Mouse (Mus musculus): ENCODE measurements around the gene Apoc2. TPM values are rescaled to one million over a fixed set of nuclear protein-coding genes. Genes with fewer than 3 reads are reported as not detected.

The Apoc2 gene
- not detected in 2 replicates for polyA plus RNA-seq (2012; ENCODE audit: low replicate concordance)

GRCm38 (mm10) chr7:19677872-19678271 is at the start of gene Apoc2:
TSS of gene Apoc2 (minus strand) at chr7:19677941.

GRCm38 (mm10) chr7:19715239-19716054 is 37.7 kb upstream of the Apoc2 start, which contains the start of gene Tomm40:
TSS of gene Tomm40 (minus strand) at chr7:19715438.

GRCm38 (mm10) chr7:19698907-19699826 is 21.4 kb upstream of the Apoc2 start, which contains the start of gene Apoe:
TSS of gene Apoe (minus strand) at chr7:19699188.

GRCm38 (mm10) chr7:19691873-19692865 is 14.4 kb upstream of the Apoc2 start, which contains the start of gene Apoc1:
TSS of gene Apoc1 (minus strand) at chr7:19692660.

GRCm38 (mm10) chr7:19681202-19681694 is 3.5 kb upstream of the Apoc2 start, which contains the start of the genes Gm44805 and Apoc4:
TSS of gene Gm44805 (minus strand) at chr7:19681423.
TSS of gene Apoc4 (minus strand) at chr7:19681479.

GRCm38 (mm10) chr7:19664955-19665841 is 12.5 kb downstream of the Apoc2 start, which contains the start of gene Clptm1:
TSS of gene Clptm1 (minus strand) at chr7:19665033.

GRCm38 (mm10) chr7:19629361-19629734 is 48.4 kb downstream of the Apoc2 start, which contains the start of gene Relb:
TSS of gene Relb (minus strand) at chr7:19629438.

Other genes starting within 250 kb of the Apoc2 start
- 18.3 and 53.5 TPM in 2 replicates for gene Mark4, start 219.1 kb downstream of the Apoc2 start, polyA plus RNA-seq (2012; ENCODE audit: low replicate concordance)
- 0.96 and 3.4 TPM in 2 replicates for gene Exoc3l2, start 214.6 kb downstream of the Apoc2 start, polyA plus RNA-seq (2012; ENCODE audit: low replicate concordance)
- gene Bloc1s3, start 169.6 kb downstream of the Apoc2 start, polyA plus RNA-seq (2012; ENCODE audit: low replicate concordance): 5.1 and 6.1 TPM in 2 replicates
- 53.1 and 54.0 TPM in 2 replicates for gene Trappc6a, start 169.5 kb downstream of the Apoc2 start, polyA plus RNA-seq (2012; ENCODE audit: low replicate concordance)
- 0.13 and 0.14 TPM in 2 replicates for gene Nkpd1, start 160.1 kb downstream of the Apoc2 start, polyA plus RNA-seq (2012; ENCODE audit: low replicate concordance)
- gene Ppp1r37, start 114.9 kb downstream of the Apoc2 start, polyA plus RNA-seq (2012; ENCODE audit: low replicate concordance): 143 and 152 TPM in 2 replicates
- gene Zfp296, start 100.7 kb downstream of the Apoc2 start, polyA plus RNA-seq (2012; ENCODE audit: low replicate concordance): 10.0 and 11.1 TPM in 2 replicates
- 22.7 and 43.0 TPM in 2 replicates for gene Gemin7, start 100.3 kb downstream of the Apoc2 start, polyA plus RNA-seq (2012; ENCODE audit: low replicate concordance)
- 117 and 363 TPM in 2 replicates for gene Clasrp, start 73.5 kb downstream of the Apoc2 start, polyA plus RNA-seq (2012; ENCODE audit: low replicate concordance)
- 13.7 and 26.5 TPM in 2 replicates for gene Relb, start 48.5 kb downstream of the Apoc2 start, polyA plus RNA-seq (2012; ENCODE audit: low replicate concordance)
- gene Clptm1, start 12.9 kb downstream of the Apoc2 start, polyA plus RNA-seq (2012; ENCODE audit: low replicate concordance): 187 and 280 TPM in 2 replicates
- gene Gm44805, start 3.5 kb upstream of the Apoc2 start, polyA plus RNA-seq (2012; ENCODE audit: low replicate concordance): not detected in 2 replicates
- not detected in 2 replicates for gene Apoc4, start 3.5 kb upstream of the Apoc2 start, polyA plus RNA-seq (2012; ENCODE audit: low replicate concordance)
- gene Apoc1, start 14.7 kb upstream of the Apoc2 start, polyA plus RNA-seq (2012; ENCODE audit: low replicate concordance): 0.99 TPM in 1 of 2 replicates, not detected in the other
- gene Apoe, start 21.2 kb upstream of the Apoc2 start, polyA plus RNA-seq (2012; ENCODE audit: low replicate concordance): 178 and 422 TPM in 2 replicates
- 213 and 277 TPM in 2 replicates for gene Tomm40, start 37.5 kb upstream of the Apoc2 start, polyA plus RNA-seq (2012; ENCODE audit: low replicate concordance)
- 4.9 and 6.0 TPM in 2 replicates for gene Nectin2, start 72.5 kb upstream of the Apoc2 start, polyA plus RNA-seq (2012; ENCODE audit: low replicate concordance)
- 6.0 and 6.9 TPM in 2 replicates for gene Bcam, start 93.1 kb upstream of the Apoc2 start, polyA plus RNA-seq (2012; ENCODE audit: low replicate concordance)
- 0.51 TPM in 1 of 2 replicates, not detected in the other for gene Cblc, start 118.9 kb upstream of the Apoc2 start, polyA plus RNA-seq (2012; ENCODE audit: low replicate concordance)
- 67.9 and 83.4 TPM in 2 replicates for gene Bcl3, start 144.8 kb upstream of the Apoc2 start, polyA plus RNA-seq (2012; ENCODE audit: low replicate concordance)
- gene Gm19345, start 174.1 kb upstream of the Apoc2 start, polyA plus RNA-seq (2012; ENCODE audit: low replicate concordance): not detected in 2 replicates
- gene Ceacam16, start 183.4 kb upstream of the Apoc2 start, polyA plus RNA-seq (2012; ENCODE audit: low replicate concordance): 3.5 and 10.5 TPM in 2 replicates
- gene Ceacam19, start 210.0 kb upstream of the Apoc2 start, polyA plus RNA-seq (2012; ENCODE audit: low replicate concordance): not detected in 2 replicates
- gene Pvr, start 243.2 kb upstream of the Apoc2 start, polyA plus RNA-seq (2012; ENCODE audit: low replicate concordance): 0.60 and 0.87 TPM in 2 replicates